ENCODE assay signal across 8 mouse cellular contexts in genomic region chr11:106325566-106326206, GRCm38 (mm10). TPM values are rescaled to one million over a fixed set of nuclear protein-coding genes. Genes with fewer than 3 reads are reported as not detected.
DNase-seq lines count a peak whose midpoint lies in the region; ATAC-seq and TF ChIP-seq lines count a peak whose summit lies in the region.

No protein-coding gene starts in this region.

- no peak overlapping the region for H3K27ac ChIP-seq in forebrain, postnatal 0 days (ENCODE audit: low read depth, low read length)
- no peak overlapping the region for H3K27ac ChIP-seq in forebrain, embryonic 11.5 days (ENCODE audit: low read depth, low read length)
- peak overlapping the region; percentile 71 for H3K27ac ChIP-seq in heart, embryonic 10.5 days

- WGBS in forebrain, postnatal 0 days = 71% methylated on average over 8 of the region's 8 CpGs
- WGBS in forebrain, embryonic 11.5 days = 71% methylated on average over 8 of the region's 8 CpGs
- WGBS in heart, embryonic 10.5 days = 65% methylated on average over 8 of the region's 8 CpGs
- WGBS in large intestine, adult 2 months = 62% methylated on average over 8 of the region's 8 CpGs

- peak; percentile 59 for DNase-seq in forebrain, postnatal 0 days
- no peak for DNase-seq in forebrain, embryonic 11.5 days (ENCODE audit: low spot score)
- peak; percentile 67 for DNase-seq in MN1 (ENCODE audit: low spot score)
- peak; percentile 79 for DNase-seq in cerebellum, adult 9-10 months
- no peak for DNase-seq in heart, embryonic 10.5 days (ENCODE audit: low spot score)
- peak; percentile 19 for DNase-seq in large intestine, adult 2 months (ENCODE audit: low read depth, low spot score)
- DNase-seq in lung, postnatal 36 days = peak; percentile 89
- DNase-seq in spleen, postnatal 14 days (ENCODE audit: low spot score in 2 of 2) = peak; percentile 48 to 74

- H3K4me2 ChIP-seq in forebrain, postnatal 0 days (ENCODE audit: low read depth) = no peak overlapping the region
- no peak overlapping the region for H3K4me2 ChIP-seq in forebrain, embryonic 11.5 days (ENCODE audit: low read depth, low read length, severe bottlenecking)

- H3K27me3 ChIP-seq in forebrain, postnatal 0 days (ENCODE audit: insufficient read depth, low read length) = no peaks in the 10 kb centered on the region
- H3K27me3 ChIP-seq in forebrain, embryonic 11.5 days (ENCODE audit: control insufficient read depth, insufficient read depth, low read length) = no peaks in the 10 kb centered on the region
- 0 out of 2 replicates have a peak, but pooled peaks cover 2% of the 10 kb centered on the region for H3K27me3 ChIP-seq in heart, embryonic 10.5 days (ENCODE audit: insufficient read depth, poor library complexity, severe bottlenecking)

- no peak overlapping the region for H3K4me3 ChIP-seq in forebrain, postnatal 0 days (ENCODE audit: low read depth, low read length)
- no peak overlapping the region for H3K4me3 ChIP-seq in forebrain, embryonic 11.5 days (ENCODE audit: low read depth, low read length)
- no peak overlapping the region for H3K4me3 ChIP-seq in heart, embryonic 10.5 days

- no peak overlapping the region for H3K9ac ChIP-seq in forebrain, postnatal 0 days
- no peak overlapping the region for H3K9ac ChIP-seq in forebrain, embryonic 11.5 days (ENCODE audit: low read length)

- no peak for ATAC-seq in forebrain, postnatal 0 days
- ATAC-seq in forebrain, embryonic 11.5 days (replicated peaks; ENCODE audit: low FRiP score) = no peak

- H3K36me3 ChIP-seq in forebrain, postnatal 0 days (ENCODE audit: insufficient read depth) = no peaks in the 10 kb centered on the region
- H3K36me3 ChIP-seq in forebrain, embryonic 11.5 days (ENCODE audit: control insufficient read depth, insufficient read depth, low read length) = no peaks in the 10 kb centered on the region
- H3K36me3 ChIP-seq in heart, embryonic 10.5 days = no peaks in the 10 kb centered on the region

- peak; percentile 77 for TF ChIP-seq CTCF in forebrain, postnatal 0 days (IDR thresholded peaks at IDR 0.05; ENCODE audit: low read depth)

- no peaks in the 10 kb centered on the region for H3K4me1 ChIP-seq in forebrain, postnatal 0 days (ENCODE audit: insufficient read depth)
- no peaks in the 10 kb centered on the region for H3K4me1 ChIP-seq in forebrain, embryonic 11.5 days (replicated peaks; ENCODE audit: control insufficient read depth, insufficient read depth, low read length)
- H3K4me1 ChIP-seq in heart, embryonic 10.5 days = peaks cover 50% of the 10 kb centered on the region

- no peaks in the 10 kb centered on the region for H3K9me3 ChIP-seq in forebrain, postnatal 0 days (ENCODE audit: low read length)
- H3K9me3 ChIP-seq in forebrain, embryonic 11.5 days (ENCODE audit: control insufficient read depth, low read length) = no peaks in the 10 kb centered on the region
- H3K9me3 ChIP-seq in heart, embryonic 10.5 days = no peaks in the 10 kb centered on the region

RNA-seq across cellular contexts. Expression of gene Cd79b, which starts 11.1 kb away (rescaled TPM):
- 0.38 and 0.46 TPM in 2 replicates for total RNA-seq in forebrain, postnatal 0 days (2014; rRNA removed)
- 0.71 and 1.1 TPM in 2 replicates for polyA plus RNA-seq in forebrain, postnatal 0 days (2015; fragmentation: Nextera tagmentation; extraction: Ambion mirVana)
- 0.31 and 0.79 TPM in 2 replicates for polyA plus RNA-seq in forebrain, embryonic 11.5 days (2014; fragmentation: Nextera tagmentation; extraction: Ambion mirVana)
- 0.39 and 0.87 TPM in 2 replicates for polyA plus RNA-seq in heart, embryonic 10.5 days (2016; fragmentation: Nextera tagmentation; extraction: Ambion mirVana)
- polyA plus RNA-seq in large intestine, adult 2 months (2012; rRNA removed) = 39.6 and 60.0 TPM in 2 replicates

RNA-seq across cellular contexts. Expression of gene Gh, which starts 24.0 kb away (rescaled TPM):
- total RNA-seq in forebrain, postnatal 0 days (2014; rRNA removed) = not detected in 2 replicates
- not detected in 2 replicates for polyA plus RNA-seq in forebrain, postnatal 0 days (2015; fragmentation: Nextera tagmentation; extraction: Ambion mirVana)
- not detected in 2 replicates for polyA plus RNA-seq in forebrain, embryonic 11.5 days (2014; fragmentation: Nextera tagmentation; extraction: Ambion mirVana)
- polyA plus RNA-seq in heart, embryonic 10.5 days (2016; fragmentation: Nextera tagmentation; extraction: Ambion mirVana) = not detected in 2 replicates
- polyA plus RNA-seq in large intestine, adult 2 months (2012; rRNA removed) = 0.27 and 0.82 TPM in 2 replicates

RNA-seq across cellular contexts. Expression of gene Scn4a, which starts 27.4 kb away (rescaled TPM):
- total RNA-seq in forebrain, postnatal 0 days (2014; rRNA removed) = not detected in 2 replicates
- polyA plus RNA-seq in forebrain, postnatal 0 days (2015; fragmentation: Nextera tagmentation; extraction: Ambion mirVana) = 0.06 TPM in 1 of 2 replicates, not detected in the other
- 0.11 TPM in 1 of 2 replicates, not detected in the other for polyA plus RNA-seq in forebrain, embryonic 11.5 days (2014; fragmentation: Nextera tagmentation; extraction: Ambion mirVana)
- 0.20 and 0.44 TPM in 2 replicates for polyA plus RNA-seq in heart, embryonic 10.5 days (2016; fragmentation: Nextera tagmentation; extraction: Ambion mirVana)
- 0.27 and 0.42 TPM in 2 replicates for polyA plus RNA-seq in large intestine, adult 2 months (2012; rRNA removed)

RNA-seq across cellular contexts. Expression of gene Prr29, which starts 39.6 kb away (rescaled TPM):
- 0.23 TPM in 1 of 2 replicates, not detected in the other for total RNA-seq in forebrain, postnatal 0 days (2014; rRNA removed)
- polyA plus RNA-seq in forebrain, postnatal 0 days (2015; fragmentation: Nextera tagmentation; extraction: Ambion mirVana) = 0.69 TPM in 1 of 2 replicates, not detected in the other
- polyA plus RNA-seq in forebrain, embryonic 11.5 days (2014; fragmentation: Nextera tagmentation; extraction: Ambion mirVana) = not detected in 2 replicates
- 0.11 and 0.21 TPM in 2 replicates for polyA plus RNA-seq in heart, embryonic 10.5 days (2016; fragmentation: Nextera tagmentation; extraction: Ambion mirVana)
- 0.80 and 2.1 TPM in 2 replicates for polyA plus RNA-seq in large intestine, adult 2 months (2012; rRNA removed)

RNA-seq across cellular contexts. Expression of gene Tcam1, which starts 49.2 kb away (rescaled TPM):
- total RNA-seq in forebrain, postnatal 0 days (2014; rRNA removed) = 0.23 and 0.38 TPM in 2 replicates
- 0.18 and 0.23 TPM in 2 replicates for polyA plus RNA-seq in forebrain, postnatal 0 days (2015; fragmentation: Nextera tagmentation; extraction: Ambion mirVana)
- polyA plus RNA-seq in forebrain, embryonic 11.5 days (2014; fragmentation: Nextera tagmentation; extraction: Ambion mirVana) = 0.15 and 0.29 TPM in 2 replicates
- polyA plus RNA-seq in heart, embryonic 10.5 days (2016; fragmentation: Nextera tagmentation; extraction: Ambion mirVana) = 0.18 and 0.40 TPM in 2 replicates
- polyA plus RNA-seq in large intestine, adult 2 months (2012; rRNA removed) = 0.11 and 0.12 TPM in 2 replicates

Comparison
In these comparisons a context has a peak if more than half of its experiments do, and no peak if none do; other contexts are left out.
1. DNase-seq: peak in forebrain, postnatal 0 days (single experiment), MN1 (single experiment), cerebellum, adult 9-10 months (single experiment), large intestine, adult 2 months (single experiment), lung, postnatal 36 days (single experiment) and spleen, postnatal 14 days (2 of 2); none in forebrain, embryonic 11.5 days (single experiment) and heart, embryonic 10.5 days (single experiment).
2. RNA of gene Cd79b, which starts 11.1 kb away (polyA plus RNA-seq): 39.6 to 60.0 TPM in large intestine, adult 2 months; 0.39 to 0.87 TPM in heart, embryonic 10.5 days, 0.31 to 0.79 TPM in forebrain, embryonic 11.5 days and 0.71 to 1.1 TPM in forebrain, postnatal 0 days; every median in the first group is over 10 times any median in the second.